Mouse (Mus musculus): ENCODE results near the gene Srp72.

- no peak for TF ChIP-seq CTCF (conservative IDR thresholded peaks at IDR 0.05; ENCODE audit: low read length)
- TF ChIP-seq POU5F1 (IDR thresholded peaks at IDR 0.05; ENCODE audit: borderline replicate concordance, low read length) = no peak
Observed at GRCm38 (mm10) chr5:76953794-76954193, 20.7 kb upstream of the Srp72 start.
